Mouse (Mus musculus) Patski (cell line): ENCODE results near the gene Klkb1. TPM values are rescaled to one million over a fixed set of nuclear protein-coding genes. Genes with fewer than 3 reads are reported as not detected.

Source experiments
- ATAC-seq: fragments of 100-300 bp; one replicate; pipeline ENCODE4 v1.8.0; 2021
- CTCF ChIA-PET: fragments of 350-600 bp; sonication (Branson Sonifier 250); formaldehyde crosslinking; loops from one replicate; lab custom pipeline; 2022; ENCODE audit warnings: inconsistent platforms; lab: Charles Lee
- POLR2A ChIA-PET: fragments of 350-600 bp; sonication (Branson Sonifier 250); formaldehyde crosslinking; loops from one replicate; lab custom pipeline; 2022; ENCODE audit warnings: antibody characterized with exemption, inconsistent platforms; lab: Charles Lee
- DNase-seq: peaks from one replicate; pipeline ENCODE4 v3.0.0-alpha.2; 2011; ENCODE audit warnings: low read depth, low spot score
- H3K27me3 ChIP-seq: fragments of 371-371 bp; one replicate; pipeline ENCODE4 v1.5.1; 2021
- CTCF ChIP-seq: fragments of 100-300 bp; IDR thresholded peaks from one replicate; pipeline ENCODE4 v1.5.1; 2021
- in situ Hi-C: fragments of 300-500 bp; cut with MboI; formaldehyde crosslinking; loops from 3 replicates; pipeline ENCODE4 v1.11.1; 2018; ENCODE audit warnings: low pct_unique_long_range_greater_than_20kb, mixed read lengths
- polyA plus RNA-seq: library from polyadenylated mRNA; unstranded; gene quantifications from one replicate; pipeline ENCODE4 v1.2.3, GENCODE M21; 2021

Gene Klkb1
- polyA plus RNA-seq, 1 experiment from 2014 or later = not detected

- ChIA-PET POLR2A (interaction anchor here (0.7 kb wide), 2 partner anchors 27 to 121 kb away, joined by 3 read pairs; no protein-coding TSS in a partner anchor), CTCF (interaction anchor here (0.7 to 1.1 kb wide), 3 partner anchors 11 to 84 kb away, joined by 3 read pairs; no protein-coding TSS in a partner anchor)
- no peak for ATAC-seq
- TF ChIP-seq CTCF = no peak
- no peak for DNase-seq
- in situ Hi-C loops = no loop called here
- peaks cover 21% of the 10 kb centered on the region for H3K27me3 ChIP-seq
Measured at GRCm38 (mm10) chr8:45268485-45268884, 26.2 kb downstream of the Klkb1 start.

DNA sequence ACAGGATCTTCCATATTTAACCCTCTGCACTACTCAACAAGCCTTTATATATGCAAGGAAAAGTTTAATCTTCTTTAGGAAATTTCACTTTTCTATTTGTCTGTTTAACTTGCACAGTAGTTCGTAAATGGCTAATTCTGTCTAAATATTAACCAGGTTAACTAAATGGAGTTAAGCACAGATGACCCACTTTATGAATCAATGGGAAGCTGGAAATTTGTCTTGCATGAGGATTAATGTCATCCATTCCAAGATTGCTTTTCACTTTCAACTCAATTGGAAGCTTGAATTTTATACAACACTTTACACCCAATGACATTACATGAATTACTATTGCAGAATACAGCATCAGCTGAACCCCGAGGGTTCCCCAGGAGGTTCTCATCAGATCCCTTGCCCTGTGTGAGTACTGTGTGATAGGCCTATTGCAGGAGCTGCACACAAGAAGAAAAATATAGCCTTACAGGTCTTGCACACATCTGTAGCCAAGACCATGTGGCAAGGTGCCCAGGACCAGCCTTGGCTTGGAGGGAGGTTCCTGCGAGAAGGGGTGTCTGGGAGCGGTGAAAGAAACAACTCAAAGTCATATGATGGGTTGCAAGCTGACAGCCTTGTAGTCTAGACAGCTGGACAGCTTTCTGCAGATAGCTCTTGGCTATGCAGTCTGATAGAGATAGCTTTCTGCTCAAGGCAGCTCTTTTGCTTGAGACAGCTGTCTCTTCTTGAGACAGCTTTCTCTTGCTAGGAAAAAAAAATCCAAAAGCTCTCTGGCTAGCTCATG, 26.9 kb downstream of the Klkb1 start:
- POLR2A ChIA-PET = interaction anchor here (0.7 kb wide), 1 partner anchor 121 kb away, joined by 3 read pairs; no protein-coding TSS in a partner anchor
- in situ Hi-C loops = no loop called here
- CTCF ChIA-PET = interaction anchor here (0.7 to 1.1 kb wide), 3 partner anchors 11 to 85 kb away, joined by 3 read pairs; no protein-coding TSS in a partner anchor
- no peak for ATAC-seq
- no peak for TF ChIP-seq CTCF
- no peak for DNase-seq
- peaks cover 15% of the 10 kb centered on the region for H3K27me3 ChIP-seq

DNA sequence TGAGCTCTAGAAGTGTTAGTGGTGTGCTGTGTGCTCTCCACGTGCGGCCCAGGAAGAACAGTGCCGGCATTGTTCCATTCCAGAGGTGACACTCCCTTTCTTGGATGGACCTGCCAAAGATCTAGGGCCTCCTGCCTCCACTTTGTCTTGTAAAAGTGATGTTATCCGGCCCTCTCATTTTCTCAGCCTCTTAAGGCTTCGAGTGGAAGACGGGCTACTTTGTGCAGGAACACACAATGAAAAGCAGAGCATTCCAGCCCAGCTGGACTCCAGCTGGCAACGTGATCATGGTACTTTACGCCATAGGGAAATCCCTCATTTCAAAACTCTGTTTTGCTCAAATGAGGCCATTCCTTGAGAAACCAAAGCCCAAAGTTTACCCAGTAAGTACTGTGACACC, 27.7 kb downstream of the Klkb1 start:
- POLR2A ChIA-PET = no interaction called here

DNA sequence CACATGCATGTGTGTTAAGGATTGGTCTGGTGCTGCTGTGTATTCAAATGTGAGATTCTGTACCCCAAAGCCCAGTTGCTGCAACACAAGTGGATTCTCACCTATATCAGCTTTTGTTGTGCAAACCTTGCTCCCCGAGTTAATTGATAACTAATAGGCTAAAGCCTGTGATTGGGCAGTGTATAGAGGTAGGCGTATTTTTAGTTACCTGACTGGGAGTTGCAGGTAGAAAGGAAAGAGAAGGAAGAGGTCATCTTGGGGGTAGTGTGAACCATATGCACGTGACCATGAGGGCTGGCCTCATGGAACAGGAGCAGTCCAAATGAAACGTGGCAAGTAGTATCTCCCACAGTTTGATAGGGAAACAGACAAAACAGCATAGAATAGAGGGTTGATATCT, 29.7 kb downstream of the Klkb1 start:
- ChIA-PET POLR2A (no interaction called here), CTCF (no interaction called here)
- DNase-seq (no peak), ATAC-seq (no peak)
- TF ChIP-seq CTCF = no peak
- peaks cover 6% of the 10 kb centered on the region for H3K27me3 ChIP-seq
- in situ Hi-C loops = no loop called here

More for the DNA sequence above, 27.7 kb downstream of the Klkb1 start:
- H3K27me3 ChIP-seq = peaks cover 10% of the 10 kb centered on the region
- CTCF ChIA-PET = no interaction called here
- no peak for DNase-seq
- in situ Hi-C loops = no loop called here
- no peak for ATAC-seq
- TF ChIP-seq CTCF = no peak

- no peak for TF ChIP-seq CTCF
- no peak for DNase-seq
- ChIA-PET CTCF (no interaction called here), POLR2A (no interaction called here)
- ATAC-seq = no peak
- in situ Hi-C loops = no loop called here
- H3K27me3 ChIP-seq = no peaks in the 10 kb centered on the region
Measured at GRCm38 (mm10) chr8:45262851-45263250, 31.8 kb downstream of the Klkb1 start.

DNA sequence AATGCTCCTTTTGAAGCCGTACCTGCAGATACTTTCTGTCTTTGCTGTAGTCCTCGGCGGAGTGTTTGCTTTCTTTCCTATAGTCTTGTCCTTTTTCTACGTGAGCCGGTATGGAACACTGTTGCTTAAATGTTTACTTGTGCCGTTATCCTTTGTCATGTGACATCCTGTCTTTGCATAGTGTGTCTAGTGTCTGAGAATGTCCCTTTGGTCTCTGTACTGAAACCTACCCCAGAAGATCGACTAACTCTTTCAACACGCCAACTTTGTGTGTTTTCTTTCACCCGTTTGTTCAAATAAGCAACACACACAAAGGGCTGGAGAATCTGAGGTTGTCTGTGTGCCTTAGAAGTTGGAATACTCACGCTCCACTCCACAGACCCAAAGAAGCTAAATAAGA, 32.7 kb downstream of the Klkb1 start, which contains the start of gene F11:
Gene F11, minus strand, starts transcription at position 112 of the 400 bp plus-strand sequence.
- TF ChIP-seq CTCF = no peak
- no peak for ATAC-seq
- H3K27me3 ChIP-seq = no peaks in the 10 kb centered on the region
- in situ Hi-C loops = no loop called here
- no peak for DNase-seq
- CTCF ChIA-PET = no interaction called here
- POLR2A ChIA-PET = no interaction called here

DNA sequence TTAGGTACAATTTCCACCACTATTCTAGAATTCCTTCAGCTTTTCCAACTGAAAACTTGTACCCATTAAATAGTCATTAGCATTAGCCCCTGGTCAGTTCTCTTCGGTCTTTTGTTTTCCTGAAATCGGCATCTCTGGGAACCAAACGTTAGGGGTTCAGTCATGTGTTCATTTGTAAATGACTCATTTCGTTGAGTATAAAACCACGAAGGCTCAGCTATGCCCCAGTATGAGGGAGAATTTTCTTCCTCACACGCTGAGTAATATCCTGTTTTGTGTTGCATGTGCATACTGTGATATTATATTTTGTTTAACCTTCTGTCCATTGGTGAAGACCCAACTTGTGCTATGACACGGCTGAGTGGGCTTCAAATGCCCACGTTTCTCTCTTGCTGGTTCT, 36.2 kb downstream of the Klkb1 start:
- POLR2A ChIA-PET = no interaction called here
- ATAC-seq (peak; percentile 89), DNase-seq (peak; percentile 24)
- in situ Hi-C loops = no loop called here
- peaks cover 8% of the 10 kb centered on the region for H3K27me3 ChIP-seq
- TF ChIP-seq CTCF = no peak
- CTCF ChIA-PET = no interaction called here

- H3K27me3 ChIP-seq = peaks cover 19% of the 10 kb centered on the region
- ChIA-PET POLR2A (interaction anchor here (0.7 kb wide), 1 partner anchor 14 kb away, joined by 4 read pairs; no protein-coding TSS in a partner anchor), CTCF (interaction anchor here (1.4 kb wide), 1 partner anchor 19 kb away, joined by 7 read pairs; no protein-coding TSS in a partner anchor)
- in situ Hi-C loops = no loop called here
- ATAC-seq = no peak
- no peak for TF ChIP-seq CTCF
- DNase-seq = no peak
Measured at GRCm38 (mm10) chr8:45255040-45255439, 39.6 kb downstream of the Klkb1 start.

- ChIA-PET POLR2A (interaction anchor here (0.7 kb wide), 1 partner anchor 13 kb away, joined by 4 read pairs; no protein-coding TSS in a partner anchor), CTCF (interaction anchor here (1.4 kb wide), 1 partner anchor 18 kb away, joined by 7 read pairs; no protein-coding TSS in a partner anchor)
- no peak for DNase-seq
- no peak for TF ChIP-seq CTCF
- in situ Hi-C loops = no loop called here
- no peak for ATAC-seq
- H3K27me3 ChIP-seq = peaks cover 23% of the 10 kb centered on the region
Measured at GRCm38 (mm10) chr8:45254194-45254842, 40.3 kb downstream of the Klkb1 start.

- in situ Hi-C loops = no loop called here
- peaks cover 30% of the 10 kb centered on the region for H3K27me3 ChIP-seq
- DNase-seq (no peak), ATAC-seq (no peak)
- CTCF ChIA-PET = interaction anchor here (1.4 kb wide), 1 partner anchor 17 kb away, joined by 7 read pairs; no protein-coding TSS in a partner anchor
- no peak for TF ChIP-seq CTCF
- POLR2A ChIA-PET = no interaction called here
Measured at GRCm38 (mm10) chr8:45253586-45253985, 41.1 kb downstream of the Klkb1 start.
